Mouse (Mus musculus): ENCODE data around the gene Slc44a2. TPM values are rescaled to one million over a fixed set of nuclear protein-coding genes. Genes with fewer than 3 reads are reported as not detected.
A peak's percentile ranks its signal among the peaks of the same experiment; 100 is the strongest.
"Not testable (repeated sequence)": the region's sequence is repeated elsewhere in the genome, so short reads cannot be mapped to it uniquely, and the experiment has no call there.

Gene Slc44a2
- total RNA-seq (2022), result 100 to 1,000 TPM; 155 to 165 (median 161) TPM

DNA sequence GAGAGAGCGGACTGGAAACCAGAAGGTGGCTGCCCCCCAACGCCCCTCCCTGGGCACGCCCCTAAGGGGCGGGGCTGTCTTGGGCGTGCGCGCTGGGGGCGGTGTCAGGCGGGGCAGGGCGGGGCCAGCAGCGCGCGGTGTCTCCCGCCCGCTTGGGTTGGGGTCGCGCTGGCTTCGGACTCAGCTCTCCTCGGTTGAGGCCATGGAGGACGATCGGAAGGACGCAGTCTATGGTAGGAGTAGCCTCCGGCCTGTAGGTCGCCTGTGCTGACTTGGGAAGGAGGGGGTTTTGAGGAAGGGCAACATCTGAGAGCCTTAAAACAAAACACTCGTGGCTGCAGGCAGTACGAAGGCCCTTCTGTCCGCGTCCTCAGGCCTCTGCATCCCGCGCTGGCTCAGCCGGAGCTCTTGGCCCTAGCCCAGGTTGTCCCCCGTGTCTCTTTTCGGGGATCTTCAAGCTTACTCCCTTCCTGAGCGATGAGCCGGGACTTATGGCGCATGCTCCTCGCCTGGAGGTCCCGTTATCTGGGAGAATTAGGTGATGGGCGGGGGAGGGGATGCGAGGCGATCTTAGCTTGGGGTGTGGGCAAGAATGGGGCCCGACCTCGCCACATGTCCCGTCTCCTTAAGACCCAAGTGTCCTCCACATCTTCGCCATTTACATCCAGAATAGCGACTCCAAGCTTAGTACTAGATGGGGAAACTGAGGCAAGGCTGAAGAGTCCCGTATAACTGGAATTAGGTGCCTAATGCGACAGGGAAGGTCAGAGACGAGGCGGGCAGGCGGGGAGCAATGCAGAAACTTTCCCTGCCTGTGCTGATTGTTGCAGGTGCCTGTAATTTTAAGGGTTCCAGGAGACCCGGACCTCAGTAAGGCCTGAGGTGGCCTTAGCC is at the start of gene Slc44a2:
Gene Slc44a2, plus strand, starts transcription at position 80 of the 894 bp plus-strand sequence.
- peak; percentile 75 to 76 for DNase-seq (ENCODE audit: low spot score in 2 of 2)

- no peak for DNase-seq (ENCODE audit: low spot score in 2 of 2)
Measured at GRCm38 (mm10) chr9:21272391-21272790, 48.1 kb upstream of the Slc44a2 start.

DNA sequence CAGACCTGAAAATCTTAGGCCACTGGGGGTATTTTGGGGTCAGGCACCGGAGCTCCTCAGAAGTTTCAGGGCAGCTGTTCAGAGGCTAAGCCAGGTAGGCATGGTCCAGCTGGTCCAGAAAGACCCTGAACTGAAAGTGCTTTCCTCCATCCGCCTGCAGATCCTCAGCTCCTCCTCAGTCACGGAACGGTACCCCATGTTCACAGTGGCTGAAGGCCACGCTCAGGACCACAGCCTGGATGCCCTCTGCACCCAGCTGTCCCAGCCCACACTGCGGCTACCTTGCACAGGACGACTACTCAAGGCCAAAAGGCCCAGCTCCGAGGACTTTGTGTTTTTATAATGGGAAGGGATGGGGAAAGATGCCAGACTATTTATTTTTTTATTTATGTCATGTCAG is 47.4 kb upstream of the Slc44a2 start:
- DNase-seq (ENCODE audit: low spot score in 2 of 2), result no peak

GRCm38 (mm10) chr9:21273520-21274228 is 46.8 kb upstream of the Slc44a2 start:
- no peak for DNase-seq (ENCODE audit: low spot score in 2 of 2)

DNA sequence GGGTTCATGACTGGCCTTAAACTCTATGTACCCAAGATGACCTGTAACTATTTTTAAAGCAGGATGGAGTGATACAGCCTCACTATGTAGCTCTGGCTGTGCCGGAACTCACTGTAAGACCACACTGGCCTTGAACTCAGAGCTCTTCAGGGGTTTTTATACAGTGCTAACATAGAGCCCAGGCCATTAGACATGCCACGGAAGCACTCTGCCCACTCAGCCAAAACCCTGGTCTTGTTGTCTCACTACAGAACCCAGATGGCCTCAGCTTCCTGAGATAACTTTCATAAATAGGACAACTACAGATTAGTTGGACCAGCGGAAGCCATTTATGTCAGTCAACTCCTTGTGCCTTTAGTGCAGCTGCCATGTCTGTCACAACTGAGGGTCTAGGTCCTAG is 46.2 kb upstream of the Slc44a2 start:
- DNase-seq (ENCODE audit: low spot score in 2 of 2), result no peak

- DNase-seq (ENCODE audit: low spot score in 2 of 2), result no peak
Measured at GRCm38 (mm10) chr9:21275013-21275710, 45.3 kb upstream of the Slc44a2 start.

- DNase-seq (ENCODE audit: low spot score in 2 of 2), result no peak
Measured at GRCm38 (mm10) chr9:21275727-21276126, 44.8 kb upstream of the Slc44a2 start.

GRCm38 (mm10) chr9:21276307-21276706 is 44.2 kb upstream of the Slc44a2 start:
- no peak for DNase-seq (ENCODE audit: low spot score in 2 of 2)

GRCm38 (mm10) chr9:21277776-21278175 is 42.7 kb upstream of the Slc44a2 start:
- DNase-seq (ENCODE audit: low spot score in 2 of 2), result no peak

- no peak for DNase-seq (ENCODE audit: low spot score in 2 of 2)
Measured at GRCm38 (mm10) chr9:21283591-21283990, 36.9 kb upstream of the Slc44a2 start.

DNA sequence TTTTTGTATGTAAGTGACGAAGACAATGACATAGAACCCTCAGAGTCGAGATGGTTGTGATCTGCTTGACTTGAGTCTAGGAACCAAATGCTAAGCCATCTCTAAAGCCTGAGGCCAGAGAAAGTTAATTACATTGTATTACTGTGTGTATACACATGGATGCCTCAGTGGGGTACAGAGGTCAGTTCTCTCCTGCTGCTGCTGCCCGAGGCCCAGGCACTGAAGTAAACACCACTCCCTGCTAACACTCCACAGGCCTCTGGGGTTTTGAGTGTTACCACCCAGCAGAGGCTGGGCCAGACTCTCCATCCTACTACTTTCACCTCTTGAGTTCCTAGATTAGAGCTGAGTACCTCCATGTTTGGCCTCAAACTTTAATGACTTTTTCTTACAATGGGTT is 36.5 kb upstream of the Slc44a2 start:
- DNase-seq (ENCODE audit: low spot score in 2 of 2), result no peak

DNA sequence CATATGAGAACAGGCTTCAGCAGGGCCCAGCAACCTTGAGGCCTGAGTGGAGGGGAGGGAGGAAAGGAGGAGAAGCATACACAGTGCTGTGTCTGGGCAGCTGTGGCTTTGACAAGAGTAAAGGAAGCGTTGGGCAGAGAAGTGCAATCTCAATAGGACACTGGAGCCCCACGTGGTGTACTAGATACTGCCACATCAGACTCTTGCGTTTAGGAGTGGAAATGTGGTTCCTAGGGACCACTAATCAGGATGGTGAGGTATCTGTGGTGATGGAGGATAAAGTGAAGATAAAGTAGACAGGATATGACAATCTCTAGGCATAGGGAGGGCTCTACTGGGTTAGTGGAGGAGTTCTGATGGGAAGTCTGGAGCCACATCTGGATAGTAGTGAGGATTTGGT is 33.7 kb upstream of the Slc44a2 start:
- no peak for DNase-seq (ENCODE audit: low spot score in 2 of 2)

GRCm38 (mm10) chr9:21287571-21288402 is 32.7 kb upstream of the Slc44a2 start, which contains the start of gene Kri1:
TSS of gene Kri1 (minus strand) at chr9:21287969.
- DNase-seq (ENCODE audit: low spot score in 2 of 2), result peak; percentile 97 to 98

DNA sequence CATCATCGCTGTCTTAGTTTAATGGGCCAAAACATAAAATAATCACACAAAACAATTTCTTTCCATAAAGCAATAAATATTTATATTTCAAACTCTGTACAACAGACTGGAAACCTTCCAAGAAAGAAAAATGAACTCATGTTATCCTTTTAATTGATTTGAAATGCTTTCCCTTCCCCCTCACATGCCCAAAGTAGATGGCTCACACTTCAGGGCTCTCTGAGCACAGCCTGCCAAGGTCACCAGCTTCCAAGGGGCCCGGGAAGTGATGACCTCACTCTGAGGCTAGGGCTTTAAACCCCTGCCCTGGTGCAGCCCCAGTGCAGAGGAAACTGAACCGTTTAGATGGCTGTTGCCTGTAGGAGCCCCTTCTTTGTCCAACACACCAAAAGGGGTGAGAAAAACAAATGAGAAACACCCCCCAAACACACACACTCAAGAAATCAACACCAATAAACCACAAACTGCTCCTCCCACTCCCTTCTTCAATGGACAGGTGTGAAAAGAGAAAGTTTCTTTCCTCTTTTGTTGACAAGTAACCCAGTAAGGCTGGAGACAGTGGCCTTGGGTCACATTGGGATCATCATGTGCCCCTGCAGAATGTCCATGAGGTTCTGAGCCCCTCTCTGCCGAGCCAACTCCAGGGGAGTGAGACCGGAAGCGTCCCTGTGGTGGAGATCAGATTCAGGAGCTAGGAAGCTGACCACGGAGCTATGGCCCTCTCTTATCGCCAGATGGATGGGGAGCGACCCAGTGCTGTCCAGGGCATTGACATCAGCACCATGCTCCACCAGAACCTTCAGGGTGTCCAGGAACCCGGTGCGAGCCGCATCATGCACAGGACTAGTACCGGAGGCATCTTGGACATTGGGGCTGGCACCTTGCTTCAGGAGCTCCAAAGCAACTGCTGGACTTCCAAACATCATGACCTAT is 31.8 kb upstream of the Slc44a2 start:
- DNase-seq (ENCODE audit: low spot score in 2 of 2), result no peak

DNA sequence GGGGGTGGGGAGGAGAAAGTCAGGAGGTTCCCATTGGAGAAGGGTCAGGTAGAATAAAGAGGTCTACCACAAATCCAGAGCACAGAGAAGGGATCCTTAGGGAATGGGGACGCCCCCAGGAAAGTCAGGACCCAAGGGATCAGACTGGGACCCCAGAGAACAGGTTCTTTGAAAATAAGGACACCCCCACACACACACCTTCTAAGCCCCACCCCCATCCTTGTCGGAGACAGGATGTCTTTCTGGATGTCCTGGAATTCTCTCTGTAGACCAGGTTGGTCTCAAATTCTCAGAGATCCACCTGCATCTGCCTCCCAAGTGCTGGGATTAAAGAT is 31.2 kb upstream of the Slc44a2 start:
- no peak for DNase-seq (ENCODE audit: low spot score in 2 of 2)

- DNase-seq (ENCODE audit: low spot score in 2 of 2), result no peak
Measured at GRCm38 (mm10) chr9:21290589-21290988, 29.9 kb upstream of the Slc44a2 start.

GRCm38 (mm10) chr9:21291022-21291787 is 29.3 kb upstream of the Slc44a2 start, which contains the start of gene Cdkn2d:
TSS of gene Cdkn2d (minus strand) at chr9:21291407.
- peak; percentile 100 for DNase-seq (ENCODE audit: low spot score in 2 of 2)

GRCm38 (mm10) chr9:21291868-21292267 is 28.6 kb upstream of the Slc44a2 start:
- DNase-seq (ENCODE audit: low spot score in 2 of 2), result not testable (repeated sequence)

DNA sequence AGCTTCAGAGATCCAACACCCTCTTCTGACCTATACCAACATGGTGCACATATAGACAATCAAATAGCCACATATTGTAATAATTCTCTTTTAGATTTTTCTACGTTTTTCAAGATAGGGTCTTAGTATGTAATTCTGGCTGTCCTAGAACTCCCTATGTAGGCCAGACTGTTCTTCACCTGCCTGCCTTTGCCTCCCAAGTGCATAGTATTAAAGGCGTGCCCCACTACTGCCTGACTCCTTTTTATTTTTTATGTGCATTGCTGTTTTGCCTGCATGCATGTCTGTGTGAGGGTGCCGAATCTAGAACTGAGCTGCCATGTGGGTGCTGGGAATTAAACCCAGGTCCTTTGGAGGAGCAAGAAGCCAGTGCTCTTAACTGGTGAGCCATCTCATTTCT is 28.2 kb upstream of the Slc44a2 start:
- no peak for DNase-seq (ENCODE audit: low spot score in 2 of 2)
